Mouse (Mus musculus) adrenal gland, adult 2 months (tissue): ENCODE measurements around the gene Fam241a. TPM values are rescaled to one million over a fixed set of nuclear protein-coding genes. Genes with fewer than 3 reads are reported as not detected.

Experiments
- DNase-seq: peaks from one replicate; pipeline ENCODE4 v3.0.0; 2021
- long read RNA-seq: library from polyadenylated mRNA; stranded (forward); transcript quantifications from one replicate; pipeline ENCODE4 v2.0.0, GENCODE M21; 2021
- polyA plus RNA-seq: library from polyadenylated mRNA; depleted of rRNA; stranded (reverse); fragments of >200 nt; gene quantifications from 2 replicates; pipeline ENCODE4 v1.2.3, GENCODE M21; 2012; rRNA removed
- total RNA-seq, 2 experiments: library from RNA; stranded (reverse); gene quantifications; 2 replicates each; pipeline ENCODE4 v1.2.3; 2021

Gene Fam241a
- 1 to 10 TPM; 5.6 TPM for total RNA-seq
- polyA plus RNA-seq = 1.7 and 2.1 TPM in 2 replicates
- long read RNA-seq, partial matches to known transcripts = 0 of 3 reads
- long read RNA-seq, other reads (novel, unspliced or antisense) = 1 of 3 reads

DNA sequence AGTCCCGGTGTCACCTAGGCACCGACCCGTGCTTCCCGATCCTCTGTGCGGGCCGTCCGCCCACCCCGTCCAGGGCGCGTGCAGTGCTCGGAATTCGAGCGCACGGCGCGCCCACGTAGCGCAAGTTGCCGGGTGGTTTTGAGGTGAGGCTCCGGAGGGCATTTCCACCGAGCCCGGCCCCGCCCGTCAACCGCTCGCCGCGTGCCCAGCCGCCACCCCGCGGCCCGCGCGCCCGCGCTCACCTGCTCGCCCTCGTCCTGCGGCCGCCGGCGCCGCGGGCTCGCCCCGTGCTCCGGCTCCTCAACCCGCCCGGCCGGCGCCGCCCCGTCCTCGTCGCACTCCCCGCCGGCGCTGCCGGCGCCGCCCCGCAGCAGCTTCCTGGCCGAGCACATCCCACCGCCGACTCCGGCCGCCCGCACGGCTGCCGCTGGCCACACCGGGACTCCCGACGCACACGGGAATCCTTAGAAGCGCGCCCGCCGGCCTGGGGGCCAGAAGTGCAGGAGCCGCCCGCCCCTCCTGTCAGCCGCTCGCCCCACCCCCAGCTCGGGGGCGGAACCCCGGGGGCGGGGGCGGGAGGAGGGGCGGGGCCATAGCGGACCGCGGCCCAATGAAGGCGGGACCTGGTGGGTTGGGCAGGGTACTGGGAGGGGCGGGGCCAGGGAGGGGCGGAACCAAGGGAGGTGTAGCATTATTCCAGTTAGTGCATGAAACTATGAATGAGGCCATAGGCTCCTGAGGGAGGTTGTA lies at the start of gene Fam241a:
Fam241a (minus strand) TSS at position 533 of the 750 bp plus-strand sequence.
- DNase-seq = peak; percentile 95

DNA sequence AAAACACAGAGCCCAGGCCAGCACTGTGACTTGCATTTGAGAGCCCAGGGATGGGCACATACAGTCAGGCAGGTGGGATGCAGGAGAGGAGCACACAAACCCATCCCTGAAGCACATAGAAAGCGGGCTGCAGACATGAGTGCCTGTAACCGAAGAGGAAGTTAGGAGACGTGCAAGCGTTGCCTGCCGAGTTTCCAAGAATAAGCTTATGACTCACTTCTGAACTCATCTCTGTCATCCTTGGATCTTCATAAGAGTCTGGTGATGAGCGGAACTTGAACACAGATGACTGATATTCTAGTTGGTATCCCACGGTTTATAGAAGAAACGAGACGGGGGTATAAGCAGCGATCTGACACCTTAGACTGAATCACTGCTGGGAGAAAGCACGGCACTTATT lies 36.3 kb upstream of the Fam241a start:
- DNase-seq = no peak

DNA sequence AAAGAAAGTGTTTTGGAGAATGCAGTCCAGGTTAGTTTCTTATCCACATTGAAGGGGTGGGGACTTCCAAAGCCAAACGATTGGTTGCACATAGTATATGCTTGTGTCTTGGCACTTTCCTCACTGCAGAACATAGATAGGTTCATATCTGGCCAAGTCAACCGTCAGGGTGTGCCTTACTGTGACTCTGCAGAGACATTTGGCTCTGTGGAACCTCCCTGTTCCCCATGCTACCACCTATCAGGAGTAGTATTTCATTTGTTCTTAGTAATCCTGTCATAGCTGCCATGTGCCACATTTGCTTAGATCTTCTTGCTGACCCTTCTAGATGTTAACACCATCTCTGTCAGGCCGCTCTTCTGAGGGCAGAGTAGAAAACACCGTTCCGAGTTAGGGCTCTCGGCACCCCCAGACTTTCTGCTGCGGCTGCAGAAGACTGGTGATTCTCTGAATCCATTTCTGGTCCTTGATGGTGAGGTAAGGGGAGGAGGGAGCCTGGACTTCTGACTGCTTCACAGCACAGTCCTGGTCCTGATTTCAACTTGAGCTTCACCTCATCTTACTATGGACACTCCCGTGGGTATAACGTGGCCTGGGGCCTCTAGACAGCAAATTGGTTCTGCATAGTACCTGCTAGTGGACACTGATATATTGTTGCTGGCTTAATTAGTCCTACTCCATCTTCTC lies 34.3 kb upstream of the Fam241a start:
- DNase-seq = no peak

DNA sequence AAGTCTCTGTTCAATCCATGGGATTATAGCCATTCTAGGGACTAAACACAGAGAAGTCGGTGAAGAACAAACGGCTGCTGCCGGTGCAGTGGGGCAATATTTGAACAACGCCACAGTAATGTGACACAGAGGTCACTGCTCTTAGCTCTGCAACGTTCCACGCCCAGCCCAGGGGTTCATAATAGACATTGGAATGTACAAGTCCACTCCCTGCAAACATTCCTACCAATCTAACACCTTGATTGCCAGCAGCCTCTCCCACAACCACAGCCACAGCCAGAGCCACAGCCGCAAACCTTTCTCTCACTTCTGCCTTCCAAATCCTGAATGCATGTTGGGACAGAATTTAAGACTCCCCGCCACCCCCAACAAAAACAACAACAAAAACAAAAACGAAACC lies 33.8 kb upstream of the Fam241a start:
- peak; percentile 17 for DNase-seq

DNA sequence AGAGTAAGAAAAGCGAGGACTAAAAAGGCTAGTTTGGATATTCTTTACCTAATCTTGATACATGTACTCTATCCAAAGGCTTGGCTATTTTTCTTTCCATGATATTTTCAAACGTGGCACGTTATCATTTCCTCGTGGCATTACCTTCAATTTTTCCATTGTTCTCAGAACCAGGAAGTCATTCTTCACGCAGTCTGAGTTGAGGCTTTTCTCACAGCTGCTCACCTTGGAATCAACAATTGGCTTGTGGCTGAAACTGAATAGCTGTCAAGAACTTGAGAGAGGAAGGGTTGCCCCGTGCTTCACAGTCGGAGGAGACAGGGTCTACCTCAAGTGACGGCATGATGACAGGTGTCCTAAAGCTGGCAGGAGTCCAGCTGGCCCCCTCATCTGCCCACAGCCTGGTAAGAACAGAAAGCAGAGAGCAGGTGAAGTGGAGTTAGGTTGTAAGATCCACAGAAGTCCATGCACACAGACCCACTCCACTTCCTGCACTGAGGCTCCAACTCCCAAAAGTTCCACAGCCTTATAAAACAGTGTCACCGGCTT lies 30.6 kb upstream of the Fam241a start:
- no peak for DNase-seq

DNA sequence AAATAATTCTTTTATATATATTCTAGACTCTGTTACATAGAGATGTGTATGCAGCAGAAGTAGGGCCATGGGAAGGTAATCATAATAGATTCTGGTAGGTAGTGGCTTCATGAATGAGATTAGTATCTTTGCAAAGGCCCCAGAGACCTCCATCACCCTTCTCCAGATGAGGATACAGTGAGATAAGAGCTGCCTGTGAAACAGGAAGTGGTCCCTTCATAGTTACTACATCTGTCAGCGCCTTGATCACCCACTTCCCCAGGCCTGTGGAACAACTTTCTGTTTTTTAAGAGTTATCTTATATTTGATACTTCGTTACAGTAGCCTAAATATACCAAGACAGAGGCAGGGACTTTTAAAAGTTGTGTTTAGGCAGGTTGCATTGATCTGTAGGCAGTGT lies 28.3 kb upstream of the Fam241a start:
- no peak for DNase-seq

DNA sequence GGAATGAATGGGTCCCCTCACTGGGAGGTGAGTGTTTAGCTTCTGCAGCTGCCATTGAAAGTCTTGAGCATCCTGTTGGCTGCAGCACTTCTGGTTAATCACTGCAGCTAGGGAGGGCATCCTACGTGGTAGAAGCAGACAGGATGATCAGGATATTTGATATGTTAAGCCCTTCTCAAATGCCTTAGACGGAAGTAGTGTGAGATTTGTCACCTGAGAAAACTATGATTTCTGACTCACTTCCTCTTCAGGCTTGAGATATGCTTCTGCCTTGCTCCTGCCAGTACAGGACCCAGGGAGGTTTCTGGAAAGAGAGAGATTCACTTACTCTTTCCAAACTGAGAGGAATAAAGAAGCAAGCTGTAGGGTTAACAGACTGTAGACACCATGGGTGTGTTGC lies 27.1 kb upstream of the Fam241a start:
- DNase-seq = no peak

DNA sequence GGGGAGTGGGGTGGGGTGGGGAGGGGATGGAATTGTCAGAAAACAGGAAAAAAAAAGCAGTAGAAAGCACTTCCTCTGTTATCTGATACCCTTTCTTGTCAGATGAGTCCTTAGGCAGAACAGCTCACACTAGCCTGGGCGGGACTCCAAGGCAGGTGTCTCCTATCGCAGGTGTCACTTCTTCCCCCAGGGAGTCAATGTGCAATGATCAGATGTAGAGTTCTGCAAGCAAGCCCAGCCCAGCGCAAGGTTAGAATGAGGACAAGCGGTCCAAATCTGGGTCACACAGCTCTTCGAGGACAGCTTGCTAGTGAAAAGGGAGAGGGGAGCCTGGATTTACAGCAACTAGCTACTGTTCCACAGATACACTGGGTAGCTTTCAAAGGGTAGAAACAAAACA lies 26.0 kb upstream of the Fam241a start:
- DNase-seq = no peak

DNA sequence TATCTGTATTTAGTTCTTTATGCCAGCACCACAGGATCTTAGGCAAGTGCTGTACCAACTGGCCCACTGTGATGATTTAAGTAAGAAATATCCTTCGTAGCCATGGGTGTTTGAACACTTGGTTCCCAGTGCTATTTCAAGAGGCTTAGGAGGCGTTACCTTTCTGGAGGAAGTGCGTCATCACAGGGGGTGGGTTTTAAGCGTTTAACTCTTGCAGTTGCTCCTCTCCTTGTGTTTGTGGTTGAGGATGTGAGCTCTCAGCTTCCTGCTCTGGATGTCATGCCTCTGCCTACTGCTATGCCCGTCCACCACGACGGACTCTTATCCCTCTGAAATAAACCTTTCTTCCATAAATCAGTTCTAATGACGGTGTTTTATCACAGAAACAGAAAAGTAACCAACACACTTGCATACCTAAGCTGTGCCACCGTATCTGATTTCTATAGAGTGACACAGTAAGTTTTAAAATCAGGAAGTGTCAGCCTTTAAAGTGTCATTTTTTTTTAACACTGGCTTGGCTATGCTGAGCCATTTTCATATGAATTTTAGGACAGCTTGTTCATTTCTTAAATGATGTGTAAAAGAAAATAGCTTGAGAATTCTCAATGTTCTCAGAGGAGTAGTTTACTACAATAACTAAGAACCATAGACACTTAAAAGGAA lies 22.0 kb upstream of the Fam241a start:
- DNase-seq = no peak

DNA sequence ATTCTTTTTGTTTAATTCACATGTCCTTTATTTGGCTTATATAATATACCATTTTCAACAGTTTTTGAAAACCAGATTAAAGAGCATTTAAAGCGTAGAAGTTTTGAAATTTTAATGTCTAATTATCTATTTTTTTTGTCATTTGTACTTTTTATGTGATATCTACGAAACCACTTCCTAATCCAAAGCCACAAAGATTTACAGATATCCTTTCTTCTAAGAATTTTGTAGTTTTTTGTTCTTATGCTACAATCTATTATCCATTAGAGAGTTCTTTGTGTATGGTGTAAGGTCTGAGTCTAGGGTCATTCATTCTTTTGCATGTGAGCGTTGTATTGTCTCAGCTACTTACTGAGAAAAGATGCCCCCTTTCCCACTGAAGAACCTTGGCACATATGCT lies 21.4 kb upstream of the Fam241a start:
- no peak for DNase-seq

DNA sequence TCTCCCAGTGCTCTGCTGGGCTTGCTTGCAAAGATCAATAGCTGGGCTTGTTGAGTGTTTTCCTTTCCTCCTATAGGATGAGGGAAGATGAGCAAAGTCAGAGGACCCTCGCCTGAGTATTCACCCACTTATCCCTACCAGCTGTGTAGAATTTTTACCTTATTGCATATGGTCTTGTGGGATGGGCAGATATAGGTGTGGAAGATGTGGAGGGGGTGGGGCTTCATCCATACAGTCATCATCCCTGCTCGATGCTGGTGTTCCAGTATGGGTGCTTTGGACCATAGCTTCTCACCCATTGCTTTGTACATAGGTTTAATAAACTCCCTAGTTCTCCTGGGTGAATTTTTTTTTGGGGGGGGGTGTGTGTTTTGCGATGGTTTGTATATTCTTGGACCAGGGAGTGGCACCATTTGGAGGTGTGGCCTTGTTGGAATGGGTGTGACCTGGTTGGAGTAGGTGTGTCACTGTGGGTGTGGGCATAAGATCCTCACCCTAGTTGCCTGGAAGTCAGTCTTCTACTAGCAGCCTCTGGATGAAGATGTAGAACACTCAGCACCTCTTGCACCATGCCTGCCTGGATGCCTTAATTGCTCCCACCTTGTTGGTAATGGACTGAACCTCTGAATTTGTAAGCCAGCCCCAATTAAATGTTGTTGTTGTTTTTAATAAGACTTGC lies 19.7 kb upstream of the Fam241a start:
- no peak for DNase-seq

DNA sequence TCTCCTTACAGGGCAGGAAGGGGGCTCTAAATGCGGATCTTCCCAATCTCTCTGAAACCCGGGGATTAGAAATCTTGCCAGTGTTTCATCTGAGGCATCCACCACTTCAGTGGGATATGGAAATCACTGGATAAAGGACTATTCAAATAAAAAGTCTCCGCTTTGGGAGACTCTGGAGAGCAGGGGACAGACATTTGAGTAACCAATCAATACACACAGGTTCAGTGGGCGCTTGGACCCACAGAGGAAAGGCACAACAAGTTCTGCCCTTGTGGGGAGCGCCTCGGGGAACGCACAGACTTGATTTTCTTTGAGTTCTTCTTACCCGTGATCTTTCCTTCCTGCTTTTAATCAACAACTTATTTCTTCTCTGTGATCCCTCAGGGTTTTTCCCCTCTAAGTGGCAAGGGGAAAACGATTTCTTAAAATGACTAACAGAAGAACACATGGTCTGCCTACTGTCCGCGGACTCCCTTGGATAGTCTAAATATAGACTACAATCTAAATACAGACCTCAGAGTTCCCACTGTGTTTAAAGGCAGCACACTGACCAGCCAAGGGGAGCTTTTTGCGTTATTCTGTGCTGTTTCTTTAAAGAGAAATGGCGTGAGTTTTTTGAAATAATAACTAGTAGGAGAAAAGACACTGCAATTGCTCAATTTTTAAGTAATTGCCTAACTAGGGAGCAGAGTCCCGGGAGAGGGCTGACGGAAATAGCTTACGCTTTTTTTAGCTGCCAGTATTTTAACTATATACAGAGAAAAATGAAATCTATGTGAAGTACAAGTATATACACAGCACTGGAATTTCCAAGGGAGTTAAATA lies 18.0 kb upstream of the Fam241a start:
- peak; percentile 7 for DNase-seq

DNA sequence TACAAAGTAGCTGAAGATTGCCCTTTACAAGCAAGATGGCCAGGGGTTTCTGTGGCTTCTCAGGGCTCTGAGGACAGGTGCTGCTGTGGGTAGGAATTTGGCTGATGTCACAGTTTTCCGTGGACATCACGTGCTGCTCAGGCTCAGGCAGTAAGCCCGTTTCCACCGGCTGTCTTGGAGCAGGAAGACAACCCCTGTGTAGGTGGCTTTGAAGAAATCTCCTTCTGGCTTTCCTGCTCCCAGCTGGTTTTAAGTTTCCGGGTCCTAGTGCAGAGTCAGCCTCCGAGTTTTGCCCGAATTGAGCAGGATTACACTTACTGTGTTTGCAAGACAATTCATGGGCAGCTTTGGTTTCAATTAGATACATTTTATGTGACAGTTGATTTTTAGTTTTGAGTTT lies 13.8 kb upstream of the Fam241a start:
- DNase-seq = no peak

DNA sequence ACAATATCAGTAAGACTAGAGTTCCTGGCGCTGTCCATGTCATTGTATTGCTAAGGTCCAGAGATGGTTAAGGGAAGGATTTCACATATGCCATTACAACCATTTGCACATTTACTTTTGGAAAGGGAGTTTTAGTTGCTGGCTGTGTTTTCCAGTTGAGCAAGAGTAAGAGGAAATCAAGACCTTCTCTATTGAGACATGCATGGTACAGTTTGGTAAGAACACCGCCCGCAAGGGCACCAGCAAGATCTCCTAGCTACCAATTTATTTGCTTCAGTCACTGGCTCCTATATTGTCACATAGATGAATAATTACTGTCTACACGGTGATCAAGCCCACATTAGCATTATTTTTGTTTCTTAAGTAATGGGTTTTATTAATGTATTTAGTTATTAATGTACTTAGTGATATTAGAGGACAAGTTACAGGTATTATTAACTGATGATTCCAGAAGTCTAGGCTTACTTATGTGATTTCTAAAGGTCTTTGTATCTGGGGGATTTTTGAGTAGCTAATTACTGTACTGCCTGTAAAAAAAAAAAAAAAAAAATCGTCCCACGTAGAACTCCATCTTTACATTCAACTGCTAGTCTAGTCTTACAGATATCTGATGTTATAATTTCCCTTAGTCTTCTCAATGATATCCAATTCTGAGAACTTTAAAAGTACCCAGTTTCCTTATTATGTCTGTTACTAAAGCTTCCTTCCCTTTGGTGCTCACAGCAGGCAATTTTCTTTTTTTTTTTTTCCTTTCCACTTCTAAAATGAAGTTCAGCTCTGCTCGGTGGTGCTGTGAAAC lies 944 bp downstream of the Fam241a start:
- no peak for DNase-seq

DNA sequence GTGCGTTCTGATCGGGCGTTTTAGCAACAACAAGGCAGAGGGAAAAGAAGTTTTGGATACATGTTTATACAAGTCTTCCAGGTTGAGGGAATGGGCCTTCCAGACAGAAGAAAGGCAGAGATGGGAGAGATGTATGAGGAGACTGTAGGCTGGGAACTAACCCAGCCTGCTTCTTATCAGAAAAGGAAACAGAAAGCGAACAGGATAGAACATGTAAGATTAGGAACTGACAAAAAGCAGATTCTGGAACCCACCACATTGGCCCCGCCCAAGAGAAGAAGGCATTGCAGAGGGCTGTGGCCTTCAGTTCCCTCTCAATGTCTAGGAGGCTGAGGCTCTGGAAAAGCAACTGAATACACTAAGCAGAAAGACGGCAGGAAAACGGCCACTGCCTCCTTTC lies 2.2 kb downstream of the Fam241a start:
- no peak for DNase-seq

DNA sequence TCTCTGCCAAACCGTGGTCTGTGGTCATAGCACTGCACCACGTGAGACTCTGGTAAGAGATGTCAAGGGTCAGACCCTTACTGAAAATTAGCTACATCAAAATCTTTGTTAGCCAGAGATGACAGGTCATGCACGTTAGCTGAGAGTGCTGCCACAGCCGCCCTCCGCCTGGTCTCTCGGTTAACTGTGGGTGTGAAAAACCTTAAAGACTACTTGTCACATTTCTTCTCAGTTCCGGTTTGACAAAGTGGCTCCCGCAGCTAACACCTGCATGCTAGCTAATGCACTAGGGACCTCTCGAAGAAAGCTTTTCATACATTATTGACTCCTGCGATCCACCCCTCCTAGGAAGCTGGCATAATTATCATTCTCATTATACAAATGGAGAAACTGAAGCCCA lies 4.2 kb downstream of the Fam241a start:
- DNase-seq = no peak

DNA sequence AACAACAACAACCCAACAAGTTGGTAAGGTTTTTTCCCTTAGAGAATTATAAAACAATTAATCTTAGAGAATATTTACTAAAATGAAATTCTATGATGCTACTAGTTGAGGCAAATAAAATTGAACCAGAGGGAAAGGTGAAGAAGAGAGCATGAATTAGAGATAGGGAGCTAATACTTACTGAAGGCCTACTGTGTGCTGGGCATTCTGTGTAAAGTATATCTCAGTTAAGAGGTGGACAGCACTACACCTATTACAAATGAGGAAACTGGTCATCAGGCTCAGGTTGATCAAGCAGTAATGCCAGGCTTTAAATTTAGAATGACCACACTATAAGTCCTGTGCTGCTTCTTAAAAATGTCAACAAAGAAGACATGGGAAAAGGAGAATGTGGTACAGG lies 6.1 kb downstream of the Fam241a start:
- no peak for DNase-seq

DNA sequence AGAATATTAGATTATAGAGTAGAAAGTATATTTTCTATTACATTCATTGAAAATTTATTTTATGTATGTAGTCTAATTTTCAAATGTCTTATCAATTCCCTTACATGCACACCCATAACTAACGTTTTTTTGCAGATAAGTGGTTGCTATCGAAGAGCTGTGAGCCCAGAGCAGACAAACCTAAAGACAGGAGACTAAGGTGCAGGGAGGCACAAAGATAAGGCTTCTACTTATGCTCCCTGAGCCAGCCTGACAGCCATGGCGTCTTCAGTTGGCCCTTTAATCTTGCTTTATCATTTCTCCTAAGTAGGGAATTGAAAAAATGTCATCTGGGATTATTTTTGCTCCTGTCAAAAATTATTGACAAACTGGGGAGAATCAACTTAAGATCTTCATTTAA lies 6.6 kb downstream of the Fam241a start:
- no peak for DNase-seq

DNA sequence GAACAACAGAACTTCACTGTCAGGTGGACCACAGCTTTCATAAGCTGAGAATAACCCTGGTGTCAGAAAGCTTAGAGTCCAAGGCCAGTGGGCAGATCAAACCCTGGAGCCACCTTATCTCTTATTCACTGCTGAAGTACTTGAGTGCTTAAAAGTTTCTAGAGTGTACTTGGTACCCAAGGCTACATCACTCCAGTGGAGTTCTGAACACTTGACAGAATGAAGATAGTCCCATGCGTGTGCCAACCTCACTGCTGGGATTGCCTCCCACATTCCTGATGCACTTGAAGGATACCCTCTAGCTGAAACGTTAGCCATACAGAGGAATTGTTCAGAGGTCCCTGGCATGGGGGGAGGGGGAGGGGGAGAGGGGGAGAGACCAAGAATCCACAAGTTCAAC lies 14.4 kb downstream of the Fam241a start:
- DNase-seq = no peak

DNA sequence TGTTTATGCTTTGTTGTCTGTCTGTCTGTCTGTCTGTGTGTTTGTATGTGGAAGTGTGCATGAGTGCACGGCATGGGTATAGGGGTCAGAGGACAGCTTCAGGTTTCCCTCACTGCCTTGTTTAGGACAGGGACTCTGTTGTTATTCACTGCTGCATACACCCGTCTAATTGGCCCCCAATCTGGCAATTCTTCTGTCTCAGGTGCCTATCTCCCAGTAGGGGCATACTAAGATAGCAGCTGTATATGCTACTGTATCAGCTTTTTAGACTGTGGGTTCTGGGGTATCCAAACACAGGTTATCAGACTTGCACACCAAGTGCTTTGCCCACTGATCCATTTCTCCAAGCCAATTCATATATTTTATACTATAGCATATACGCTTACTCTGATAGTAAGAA lies 16.2 kb downstream of the Fam241a start:
- no peak for DNase-seq
